Mouse (Mus musculus): Measurements from ENCODE around the gene Gpc6.

GRCm38 (mm10) chr14:117226920-117227319, 301.8 kb downstream of the Gpc6 start:
- TF ChIP-seq CTCF (IDR thresholded peaks at IDR 0.05; ENCODE audit: low read depth) (no peak), EP300 (optimal IDR thresholded peaks at IDR 0.05) (no peak)

Data from stomach, postnatal 0 days (tissue).